Mouse (Mus musculus) E14TG2a.4 (cell line): ENCODE results near the gene 4930469K13Rik.

Source experiments
- CTCF ChIP-seq: conservative IDR thresholded peaks from 2 replicates; pipeline ENCODE4 v1.5.1; 2014; ENCODE audit warnings: low read length
- POU5F1 ChIP-seq: IDR thresholded peaks from 2 replicates; pipeline ENCODE4 v1.6.1; 2014; ENCODE audit warnings: low read length, borderline replicate concordance

- TF ChIP-seq CTCF (no peak), POU5F1 (no peak)
Measured at GRCm38 (mm10) chr11:34058960-34059359, 39.4 kb downstream of the 4930469K13Rik start.
